Mouse (Mus musculus): ENCODE results near the gene 4933424G06Rik. TPM values are rescaled to one million over a fixed set of nuclear protein-coding genes. Genes with fewer than 3 reads are reported as not detected.

4933424G06Rik gene
- total RNA-seq, 4 experiments from 2014 or later, result not detected

DNA sequence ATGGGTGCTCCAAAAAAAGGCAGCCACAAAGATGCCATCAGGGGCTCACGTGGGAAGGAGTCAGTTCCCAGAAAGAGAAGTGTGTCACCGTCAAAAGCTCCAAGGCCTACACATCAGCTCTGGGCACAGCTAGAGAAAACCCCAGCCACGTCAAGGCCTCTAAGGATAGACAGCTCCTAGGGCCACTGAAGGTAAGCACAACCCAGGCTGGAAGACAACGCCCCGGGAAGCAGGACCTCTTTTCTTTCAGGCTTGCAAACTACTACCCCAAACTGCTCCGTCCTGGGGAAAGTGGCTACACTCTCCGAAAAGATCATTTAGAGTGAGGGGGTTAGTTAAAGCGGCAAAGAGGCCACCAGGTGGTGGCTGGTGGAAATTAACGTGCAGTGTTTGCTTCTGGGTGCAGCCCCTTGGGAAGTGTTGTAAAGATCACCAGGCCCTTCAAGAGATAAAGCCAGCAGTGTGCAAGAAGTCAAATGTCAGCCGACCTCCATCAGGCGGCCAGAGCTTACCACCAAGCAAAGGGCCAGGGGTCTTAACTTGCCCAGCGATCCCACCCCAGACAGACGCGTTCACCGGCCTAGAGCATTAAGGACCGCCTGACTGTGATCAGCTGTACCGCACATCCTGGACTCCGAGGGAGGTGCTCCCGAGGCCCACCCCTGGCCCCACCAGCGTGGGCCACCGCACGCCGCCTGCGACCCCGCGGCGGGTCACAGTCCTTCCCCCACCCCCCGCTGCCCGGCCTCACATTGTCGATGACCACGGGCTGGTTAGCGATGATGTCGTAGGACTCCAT lies 695 bp upstream of the 4933424G06Rik start:
- DNase-seq, result peak; percentile 56

DNA sequence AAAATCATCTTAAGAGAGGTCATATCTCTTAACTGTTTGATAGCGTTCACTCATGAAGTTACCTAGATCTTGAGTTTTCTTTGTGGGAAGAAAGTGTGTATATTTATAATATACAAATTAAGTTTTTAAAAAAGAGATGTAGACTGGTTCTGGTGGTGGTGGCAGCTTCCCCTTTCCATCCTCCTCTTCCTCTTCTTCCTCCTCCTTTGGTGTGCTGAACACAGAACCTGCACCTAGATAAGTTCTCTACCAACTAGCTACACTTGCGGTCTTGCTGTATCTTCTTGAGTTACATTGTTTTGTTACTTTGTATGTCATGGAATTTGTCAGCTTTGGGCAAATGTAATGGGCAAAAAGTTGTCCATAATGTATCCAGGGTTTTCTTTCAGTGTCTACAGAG lies 1.2 kb downstream of the 4933424G06Rik start:
- DNase-seq, result no peak

DNA sequence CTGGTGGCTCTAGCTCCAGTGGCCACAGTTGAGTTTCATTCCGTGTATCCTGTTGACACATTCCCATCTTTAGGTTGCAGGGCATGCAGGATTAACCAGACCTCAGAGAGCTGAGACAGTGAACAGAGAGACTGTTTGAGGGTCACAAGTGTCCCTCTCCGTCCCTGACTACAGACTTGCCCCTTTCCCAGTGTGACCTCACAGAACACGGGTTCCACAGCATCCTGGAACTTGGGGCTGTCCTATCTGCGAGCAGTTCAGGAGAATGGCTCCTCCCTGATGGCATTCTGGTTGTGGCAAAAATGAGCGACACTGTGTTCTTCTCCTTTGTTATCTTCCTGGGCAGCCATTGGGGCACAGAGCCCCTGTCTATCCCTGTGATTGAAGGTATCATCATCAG lies 4.4 kb downstream of the 4933424G06Rik start, which contains the start of gene Actr1b:
Gene Actr1b, minus strand, starts transcription at position 112 of the 400 bp plus-strand sequence.
- DNase-seq, result no peak

DNA sequence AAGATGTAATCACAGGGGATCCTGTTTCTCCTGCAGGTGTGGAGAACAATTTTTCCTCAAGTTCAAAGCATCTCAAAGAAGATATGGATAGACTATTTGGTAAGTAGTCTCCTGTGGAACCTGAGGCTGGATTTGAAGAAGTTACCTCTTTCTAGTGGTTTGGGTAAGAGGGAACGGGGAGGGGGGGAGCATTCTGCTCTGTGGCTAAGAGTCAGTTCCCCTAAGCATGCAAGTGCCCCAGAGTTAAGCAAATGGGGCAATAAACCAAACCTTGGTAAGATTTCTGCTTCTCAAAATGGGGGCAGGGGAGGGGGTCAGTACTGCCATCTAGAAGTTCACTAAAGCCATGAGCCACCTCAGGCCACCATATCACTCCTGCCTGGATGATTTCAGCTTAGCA lies 8.8 kb downstream of the 4933424G06Rik start:
- DNase-seq, result no peak

DNA sequence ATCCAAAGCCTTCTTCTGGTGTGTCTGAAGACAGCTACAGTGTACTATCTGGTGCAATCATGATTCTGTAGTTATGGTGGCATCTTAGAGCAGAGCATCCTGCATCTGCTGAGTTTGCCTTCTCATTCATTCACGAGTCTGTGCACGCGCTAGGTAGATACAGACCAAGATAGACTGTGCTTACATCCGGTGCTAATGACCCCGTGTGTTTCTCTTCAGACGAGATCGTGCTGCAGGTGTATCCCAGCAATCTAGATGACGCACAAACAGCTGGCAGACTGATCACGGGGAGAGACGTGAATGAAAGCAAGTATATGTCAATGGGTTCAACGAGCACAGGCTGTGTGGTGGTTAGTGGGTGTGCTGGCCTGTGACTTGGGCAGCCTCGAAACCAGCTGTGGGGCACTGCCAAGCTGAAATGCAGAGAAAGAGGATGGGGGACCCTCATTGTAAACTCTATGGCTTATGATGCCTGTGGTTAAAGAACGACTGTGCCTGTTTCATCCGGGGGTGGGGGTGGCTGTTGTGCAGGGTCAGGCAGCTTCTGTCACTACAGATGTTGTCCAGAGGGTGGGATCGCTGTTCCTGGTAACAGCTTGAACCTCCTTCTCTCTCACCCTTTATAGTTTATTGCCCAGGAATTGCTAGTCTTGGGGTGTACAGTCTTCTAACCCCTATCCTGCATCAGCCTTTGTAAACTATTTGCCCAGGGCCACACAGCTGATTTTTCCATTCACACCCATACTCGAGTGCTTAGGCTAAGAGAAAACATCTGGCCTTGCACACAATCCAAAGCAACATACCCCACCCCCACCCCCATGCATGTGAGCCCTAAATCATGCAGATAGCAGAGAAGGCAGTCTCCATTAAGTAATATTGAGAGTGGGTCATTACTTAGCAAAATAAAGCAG lies 13.5 kb downstream of the 4933424G06Rik start:
- no peak for DNase-seq

DNA sequence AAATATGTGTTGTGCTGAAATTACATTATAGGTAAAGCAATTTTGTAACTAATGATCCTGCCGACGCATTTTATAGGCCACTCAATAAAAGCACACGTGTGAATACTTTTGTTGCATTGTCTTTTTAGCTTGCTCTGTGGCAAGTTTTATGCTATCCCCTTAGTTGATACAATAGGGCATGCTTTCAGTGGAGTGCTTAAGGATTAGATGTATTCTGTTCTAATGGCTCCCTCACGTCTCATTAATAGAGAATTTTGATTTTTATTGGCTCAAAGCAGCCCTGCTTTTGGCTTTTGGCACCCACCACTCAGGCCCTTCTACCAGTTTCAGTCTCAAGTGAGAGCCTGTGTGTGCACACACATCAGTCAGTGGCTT lies 14.1 kb downstream of the 4933424G06Rik start:
- no peak for DNase-seq

DNA sequence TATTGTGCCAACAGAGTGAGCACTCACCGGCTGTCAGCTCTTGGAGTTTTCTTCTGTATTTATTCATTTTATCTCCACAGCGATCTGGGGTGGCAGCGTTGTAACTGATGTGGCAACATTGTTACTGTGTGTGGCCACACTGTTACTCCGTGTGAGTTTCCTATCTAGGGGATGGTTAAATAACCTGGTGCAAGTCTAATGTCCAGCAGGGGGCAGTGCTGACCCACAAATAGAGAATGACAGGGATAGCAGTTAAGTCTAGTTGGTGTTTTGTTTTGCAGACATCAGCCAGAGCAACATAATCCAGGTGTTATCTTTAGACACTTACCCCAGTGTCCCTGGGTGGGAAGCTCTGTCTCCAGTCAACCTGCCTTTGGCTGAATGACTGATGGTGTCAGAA lies 27.4 kb downstream of the 4933424G06Rik start:
- peak; percentile 49 for DNase-seq

DNA sequence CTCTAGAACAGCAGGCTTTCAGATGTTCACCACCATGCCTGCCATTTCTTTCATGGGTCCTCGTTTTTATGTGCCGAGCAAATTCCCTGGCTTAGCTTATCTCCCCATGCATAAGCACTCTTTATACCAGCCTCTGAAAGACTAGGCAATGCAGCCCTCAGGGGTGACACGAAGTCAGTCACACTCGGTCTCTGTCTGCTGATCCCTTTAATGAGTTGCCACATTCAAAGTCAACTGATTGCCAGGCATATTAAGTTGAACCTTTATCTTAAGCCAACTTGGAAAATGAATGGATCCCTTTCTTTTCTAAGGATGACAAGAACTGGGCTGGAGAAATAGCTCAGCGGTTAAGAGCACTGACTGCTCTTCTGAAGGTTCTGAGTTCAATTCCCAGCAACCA lies 29.3 kb downstream of the 4933424G06Rik start:
- DNase-seq, result no peak

DNA sequence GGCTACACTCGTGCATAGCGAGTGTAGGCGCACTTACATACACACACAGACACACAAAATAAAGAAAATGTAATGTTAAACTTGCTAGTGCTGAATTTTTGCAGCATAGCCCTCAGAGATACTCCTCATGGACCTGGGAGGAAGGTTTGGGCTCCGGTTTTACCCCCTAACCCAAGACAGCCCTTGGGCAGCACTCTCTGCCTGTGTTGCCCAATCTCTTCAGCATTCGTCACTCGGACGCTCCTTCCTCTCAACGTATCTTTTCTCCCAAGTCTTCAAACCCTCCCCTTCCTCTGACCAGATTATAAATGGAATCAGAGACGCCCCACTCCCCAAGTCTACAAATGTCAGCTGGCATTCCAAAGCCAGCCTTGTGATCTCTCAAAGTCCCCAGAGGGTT lies 33.1 kb downstream of the 4933424G06Rik start:
- no peak for DNase-seq

DNA sequence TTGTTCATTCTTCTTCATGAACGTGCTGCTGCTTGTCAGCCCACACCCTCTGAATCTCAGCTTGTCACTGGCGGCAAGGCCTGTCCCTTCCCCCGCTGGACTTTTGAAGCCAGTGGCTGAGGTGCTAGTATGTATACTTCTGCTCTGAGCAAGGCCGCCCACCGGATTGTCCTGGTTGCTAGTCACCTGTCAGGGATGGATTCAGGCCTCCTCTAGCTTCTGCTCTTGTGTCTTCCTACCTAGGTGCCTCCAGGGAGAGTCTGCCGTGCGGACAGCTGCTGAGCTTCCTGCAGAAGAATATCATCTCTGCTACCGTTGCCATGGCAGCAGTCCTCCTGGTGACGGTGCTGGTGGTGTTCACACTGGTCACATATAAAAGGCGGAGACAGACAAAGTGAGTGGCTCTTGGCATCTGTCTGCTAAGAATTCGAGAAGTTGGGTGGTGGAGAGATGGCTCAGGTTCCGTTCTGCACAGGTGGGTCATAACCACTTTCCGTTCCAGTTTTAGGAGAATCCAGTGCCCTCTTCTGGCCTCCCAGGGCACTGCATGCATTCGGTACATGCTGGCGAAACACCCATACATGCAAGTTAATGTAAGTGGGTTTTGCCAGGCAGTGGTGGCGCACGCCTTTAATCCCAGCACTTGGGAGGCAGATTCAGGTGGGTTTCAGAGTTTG lies 34.5 kb downstream of the 4933424G06Rik start:
- peak; percentile 31 for DNase-seq

DNA sequence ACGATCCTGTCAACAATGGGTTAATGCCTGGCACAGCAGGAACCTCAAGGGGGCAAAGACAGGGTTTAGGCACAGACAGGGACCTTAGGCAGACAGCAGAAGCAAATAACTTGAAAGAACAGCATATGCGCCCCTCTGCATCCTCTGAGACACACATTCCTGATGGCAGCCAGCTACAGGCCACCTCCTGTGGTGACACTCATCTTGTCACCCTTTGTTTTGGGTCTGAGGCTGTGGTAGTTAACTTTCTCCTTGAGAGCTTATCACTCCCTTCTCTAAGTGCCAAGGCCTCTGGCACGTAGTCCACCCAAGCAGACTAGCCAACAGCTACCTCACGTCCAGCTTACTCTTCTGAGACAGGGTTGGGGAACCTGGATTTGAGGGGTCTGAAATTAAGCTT lies 35.7 kb downstream of the 4933424G06Rik start:
- no peak for DNase-seq

DNA sequence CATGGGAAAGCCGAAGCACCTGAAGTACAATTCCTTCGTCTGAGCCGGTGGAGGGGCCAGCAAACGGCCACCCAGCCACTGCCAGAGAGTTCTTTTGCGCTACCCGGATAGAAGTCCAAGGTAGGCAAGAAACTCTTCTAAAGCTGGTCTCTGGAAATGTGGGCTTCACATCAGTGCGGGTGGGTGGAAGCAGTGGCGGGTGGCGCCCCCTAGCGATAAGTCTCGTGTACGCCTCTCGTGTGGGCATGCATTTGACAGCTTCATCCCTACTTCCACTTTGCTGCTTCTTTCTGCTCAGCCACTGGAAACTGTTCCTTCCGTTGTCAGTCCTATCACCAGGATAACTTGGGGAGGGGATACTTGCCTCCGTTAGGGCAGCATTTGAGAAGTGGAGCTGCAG lies 36.5 kb downstream of the 4933424G06Rik start:
- DNase-seq, result no peak

DNA sequence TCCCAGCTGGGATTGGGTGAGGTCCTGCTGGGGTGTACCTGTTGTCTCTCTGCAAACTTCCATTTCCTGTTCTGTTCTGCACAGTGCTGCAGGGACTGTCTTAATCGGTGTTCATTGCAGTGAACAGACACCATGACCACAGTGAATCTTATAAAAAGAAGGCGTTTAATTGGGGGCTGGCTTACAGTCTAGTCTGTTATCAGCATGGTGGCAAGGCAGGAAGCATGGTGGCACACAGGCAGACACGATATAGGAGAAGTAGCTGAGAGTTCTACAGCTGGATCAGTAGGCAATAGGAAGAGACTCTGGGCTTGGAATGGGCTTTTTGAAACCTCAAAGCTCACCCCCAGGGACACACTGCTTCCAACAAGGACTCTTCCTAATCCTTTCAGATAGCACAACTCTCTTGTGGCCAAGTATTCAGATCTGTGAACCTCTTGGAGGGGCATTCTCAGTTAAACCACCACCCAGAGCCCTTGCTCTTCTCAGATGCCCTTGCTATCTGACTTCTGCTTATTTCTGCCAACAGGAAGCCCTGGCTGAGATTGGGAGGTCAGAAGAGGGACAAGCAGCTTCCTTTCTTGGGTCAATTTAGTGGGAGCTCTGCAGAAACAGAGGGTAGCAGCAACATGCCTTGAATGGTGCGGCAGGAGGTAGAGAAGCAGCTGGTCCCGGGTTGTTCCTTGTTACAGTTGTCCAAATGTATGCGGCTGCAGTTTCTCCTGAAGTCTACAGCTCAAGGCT lies 44.2 kb downstream of the 4933424G06Rik start:
- DNase-seq, result no peak

DNA sequence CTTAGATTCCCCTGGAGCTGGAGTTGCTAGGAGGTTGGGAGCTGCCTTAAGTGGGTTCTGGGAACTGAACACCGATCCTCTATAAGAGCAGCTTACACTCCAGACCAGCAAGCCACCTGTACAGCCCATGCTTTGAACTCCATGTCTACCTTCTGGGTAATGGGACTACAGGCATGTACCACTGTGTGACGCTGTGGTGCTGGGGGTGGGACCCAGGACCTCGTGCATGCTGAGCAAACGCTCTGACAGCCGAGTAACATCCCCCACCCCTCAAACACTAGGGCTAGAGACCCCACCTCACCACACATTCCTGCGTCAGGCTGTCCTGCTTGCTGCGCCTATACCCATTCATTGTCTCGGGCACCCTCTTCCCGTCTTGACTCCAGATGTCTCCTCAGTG lies 48.6 kb downstream of the 4933424G06Rik start:
- DNase-seq, result no peak

DNA sequence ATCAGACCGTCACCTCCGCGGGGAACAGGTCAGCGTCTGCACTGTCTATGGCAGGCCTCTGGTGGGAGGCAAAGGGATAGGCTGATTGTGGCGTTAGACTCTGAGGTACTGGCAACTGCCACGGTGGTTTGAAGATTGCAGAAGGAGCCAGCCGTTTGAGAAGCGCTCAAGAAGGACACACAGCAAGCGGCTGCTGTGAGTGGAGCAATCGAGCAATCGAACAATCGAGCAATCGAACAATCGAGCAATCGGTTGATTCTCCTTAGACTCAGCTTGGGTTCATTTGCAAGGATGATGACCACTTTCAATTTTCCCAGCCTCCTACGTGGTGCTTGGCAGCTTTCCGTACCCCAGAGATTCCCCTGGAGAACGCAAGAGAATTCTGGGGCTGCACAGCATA lies 49.1 kb downstream of the 4933424G06Rik start:
- DNase-seq, result no peak

DNA sequence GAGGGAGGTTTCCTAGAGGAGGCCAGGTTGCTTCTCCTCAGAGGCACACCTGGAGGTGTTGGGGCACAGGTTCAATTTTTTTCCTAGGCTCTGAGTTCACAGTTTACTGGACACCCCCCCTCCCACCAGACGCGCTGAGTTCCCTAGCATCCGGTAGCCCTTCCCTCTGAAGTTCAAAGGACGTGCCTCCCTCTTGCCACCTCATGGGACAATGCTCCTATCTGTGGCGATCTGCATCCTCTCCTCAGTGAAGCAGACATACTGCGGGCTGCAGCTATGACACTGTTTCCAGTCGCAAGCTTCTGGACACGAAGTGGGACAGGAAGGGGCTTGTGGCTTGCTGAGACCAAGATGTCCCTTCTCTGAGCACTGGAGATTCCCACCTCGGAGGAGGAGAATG lies 50.5 kb downstream of the 4933424G06Rik start:
- DNase-seq, result no peak

DNA sequence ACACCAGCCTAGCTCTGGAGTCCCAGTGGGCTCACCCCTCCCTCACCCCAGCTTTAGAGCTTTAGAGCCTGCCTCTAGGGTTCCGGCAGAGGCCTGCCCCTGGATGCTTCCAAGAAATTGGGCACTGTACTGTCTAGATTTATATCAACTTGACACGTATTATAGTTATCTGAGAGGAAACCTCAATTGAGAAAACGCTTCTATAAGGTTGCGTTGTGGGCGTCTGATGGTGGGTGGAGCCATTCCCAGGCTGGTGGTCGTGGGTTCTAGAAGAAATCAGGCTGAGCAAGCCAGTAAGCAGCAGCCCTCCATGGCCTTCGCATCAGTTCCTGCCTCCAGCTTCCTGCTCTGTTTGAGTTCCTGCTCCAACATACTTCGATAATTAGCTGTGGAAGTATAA lies 51.1 kb downstream of the 4933424G06Rik start:
- DNase-seq, result no peak

DNA sequence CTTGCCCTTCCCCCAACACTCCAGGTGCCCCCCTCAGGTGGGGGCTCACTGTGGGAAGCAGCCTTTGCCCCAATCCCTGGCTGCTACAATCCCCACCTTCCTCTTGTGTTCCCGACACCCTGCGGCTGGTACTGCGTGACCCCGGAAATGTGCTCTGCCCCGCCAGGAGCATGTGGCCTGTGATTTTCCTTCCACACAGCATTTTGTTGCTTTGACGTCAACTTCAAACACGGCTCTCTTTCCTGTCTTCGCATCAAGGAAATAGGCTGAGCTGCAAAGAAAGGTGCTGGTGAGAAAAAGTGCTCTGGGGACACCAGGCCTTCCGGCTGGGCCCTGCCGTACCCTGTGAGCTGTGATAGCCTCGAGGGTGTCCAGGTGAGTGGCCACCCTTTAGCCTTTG lies 51.6 kb downstream of the 4933424G06Rik start, which contains the start of gene Zap70:
Gene Zap70, plus strand, starts transcription at position 231 of the 400 bp plus-strand sequence.
- DNase-seq, result no peak

DNA sequence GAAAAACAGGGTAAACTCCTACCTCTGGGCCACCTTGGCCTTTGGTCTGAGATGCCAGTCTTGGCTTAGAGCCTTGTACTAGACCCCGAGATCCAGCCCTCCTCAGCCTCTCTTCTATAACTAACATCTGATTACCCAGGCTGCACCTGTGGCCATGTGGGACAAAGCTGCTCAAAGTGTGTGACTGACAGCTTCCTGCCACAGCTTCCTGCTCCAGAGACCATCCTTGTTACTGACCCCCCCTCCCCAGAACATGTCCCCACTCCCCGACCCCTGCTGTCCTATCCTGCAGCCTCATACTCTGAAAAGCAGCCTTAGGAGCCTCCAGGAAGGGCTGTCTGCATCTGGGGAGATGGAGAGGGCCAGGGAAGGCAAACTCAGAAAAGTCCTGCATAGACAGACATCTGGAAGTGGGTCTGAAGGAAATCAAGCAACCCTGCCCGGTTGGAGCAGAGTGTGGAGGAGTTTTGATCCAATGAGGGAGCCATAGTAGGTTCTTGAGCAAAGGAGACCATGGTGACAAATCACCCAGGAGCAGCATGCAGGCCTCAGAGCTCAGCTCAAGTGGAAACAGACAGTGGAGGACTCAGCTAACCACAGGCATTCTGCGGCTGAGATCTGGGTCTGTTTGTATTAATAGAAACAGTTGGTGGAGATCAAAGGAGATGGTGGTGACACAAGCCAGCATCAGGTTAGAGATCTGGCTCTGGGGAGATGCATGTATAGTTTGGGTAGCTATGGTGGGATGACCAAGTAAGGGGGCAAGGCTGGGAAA lies 56.7 kb downstream of the 4933424G06Rik start:
- DNase-seq, result no peak

DNA sequence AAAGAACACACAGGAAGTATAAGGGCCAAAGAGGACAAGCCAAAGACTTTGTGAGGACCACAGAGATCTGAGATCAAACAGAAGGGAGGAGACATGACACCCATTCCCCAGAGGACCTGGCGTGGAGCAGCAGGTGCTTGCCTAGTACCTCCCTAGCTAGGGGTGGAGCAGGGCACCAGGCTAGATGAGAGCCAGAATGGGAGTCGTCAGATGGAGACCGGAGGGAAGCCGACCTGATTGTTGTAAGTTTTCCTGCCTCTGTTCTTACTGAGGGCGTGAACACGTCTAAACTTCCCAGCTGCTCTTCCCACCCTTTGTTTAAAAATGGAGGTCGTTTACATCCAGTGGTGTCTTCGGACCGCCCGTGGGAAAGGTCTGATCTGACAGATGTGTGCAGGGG lies 57.4 kb downstream of the 4933424G06Rik start:
- no peak for DNase-seq

DNA sequence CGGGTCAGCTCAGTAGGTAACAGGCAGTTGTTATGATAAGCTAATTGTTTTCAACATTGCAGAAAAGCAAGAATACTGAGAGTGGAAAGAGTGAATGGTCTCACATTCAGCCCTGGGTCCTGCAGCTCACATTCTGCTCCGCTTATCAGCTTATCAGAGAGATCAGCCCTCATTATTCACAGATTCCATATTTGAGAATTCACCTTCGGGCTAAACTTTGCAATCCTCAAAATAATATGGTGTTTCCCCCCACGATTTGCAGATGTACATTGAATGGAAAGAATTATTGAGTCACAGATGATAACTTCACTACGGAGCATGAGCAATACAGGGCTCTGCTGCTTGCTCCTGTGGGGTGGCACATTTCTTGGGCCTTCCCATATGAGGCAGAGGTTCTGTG lies 58.8 kb downstream of the 4933424G06Rik start:
- DNase-seq, result no peak

All from adrenal gland, adult 8-10 months (tissue).